Mouse (Mus musculus) limb, embryonic 12.5 days (tissue): ENCODE results near the gene Mphosph6. TPM values are rescaled to one million over a fixed set of nuclear protein-coding genes. Genes with fewer than 3 reads are reported as not detected.

Experiments used
- ATAC-seq: fragments of 200-750 bp; cut with Nextera tagmentation; 2 replicates; pipeline ENCODE4 v1.8.0; 2017; ENCODE audit warnings: low read depth, moderate TSS enrichment; ENCODE audit not compliant: insufficient number of reproducible peaks, insufficient read depth, low FRiP score, low TSS enrichment
- H3K27ac ChIP-seq: fragments of 300-500 bp; sonication (generic); 2 replicates; pipeline ENCODE4 v1.5.1; 2016; ENCODE audit warnings: mild to moderate bottlenecking, moderate library complexity
- H3K27me3 ChIP-seq: fragments of 300-500 bp; sonication (generic); 2 replicates; pipeline ENCODE4 v1.6.1; 2016; ENCODE audit warnings: mild to moderate bottlenecking, moderate library complexity
- H3K36me3 ChIP-seq: fragments of 300-500 bp; sonication (generic); 2 replicates; pipeline ENCODE4 v1.6.1; 2016; ENCODE audit warnings: mild to moderate bottlenecking, moderate library complexity
- H3K4me1 ChIP-seq: fragments of 300-500 bp; sonication (generic); replicated peaks from 2 replicates; pipeline ENCODE4 v1.6.1; 2016
- H3K4me2 ChIP-seq: fragments of 300-500 bp; sonication (generic); 2 replicates; pipeline ENCODE4 v1.6.1; 2016; ENCODE audit warnings: mild to moderate bottlenecking, moderate library complexity
- H3K4me3 ChIP-seq: fragments of 300-500 bp; sonication (generic); replicated peaks from 2 replicates; pipeline ENCODE4 v1.5.1; 2016; ENCODE audit warnings: mild to moderate bottlenecking
- H3K9ac ChIP-seq: fragments of 300-500 bp; sonication (generic); replicated peaks from 2 replicates; pipeline ENCODE4 v1.6.1; 2016; ENCODE audit warnings: mild to moderate bottlenecking, moderate library complexity
- H3K9me3 ChIP-seq: fragments of 300-500 bp; sonication (generic); 2 replicates; pipeline ENCODE4 v1.6.1; 2016; ENCODE audit warnings: mild to moderate bottlenecking, moderate library complexity
- WGBS: fragments of 180-500 bp; shearing (Covaris S2); methylation state at CpG from one replicate; pipeline ENCODE4 v1.1.7; 2016; 5-methylcytosine and 5-hydroxymethylcytosine counted together
- polyA plus RNA-seq: library from polyadenylated mRNA; unstranded; fragments of >200 nt; fragmentation: Nextera tagmentation; extraction: Ambion mirVana; gene quantifications from 2 replicates; pipeline ENCODE4 v1.2.1, GENCODE M21; 2016

Gene Mphosph6
- 56.2 and 61.9 TPM in 2 replicates for polyA plus RNA-seq

GRCm38 (mm10) chr8:117801443-117802298 is at the start of gene Mphosph6:
Mphosph6 (minus strand) TSS chr8:117801943.
- WGBS, result under 1% methylated on average over 65 of the region's 65 CpGs

GRCm38 (mm10) chr8:117850420-117850819 is 48.7 kb upstream of the Mphosph6 start:
- H3K9me3 ChIP-seq, result no peaks in the 10 kb centered on the region
- H3K4me1 ChIP-seq, result peaks cover 11% of the 10 kb centered on the region; the same call in 1 of the 2 replicates
- H3K27me3 ChIP-seq, result 0 out of 2 replicates have a peak, but pooled peaks cover 6% of the 10 kb centered on the region
- H3K27ac ChIP-seq, result no peak overlapping the region
- no peak overlapping the region for H3K4me3 ChIP-seq
- 82% methylated on average over 10 of the region's 10 CpGs for WGBS
- ATAC-seq, result no peak
- no peak overlapping the region for H3K9ac ChIP-seq
- no peaks in the 10 kb centered on the region for H3K36me3 ChIP-seq
- no peak overlapping the region for H3K4me2 ChIP-seq

More at GRCm38 (mm10) chr8:117801443-117802298, at the start of gene Mphosph6:
- Histone ChIP-seq H3K4me3 (peak within 1 kb of the TSS; percentile 62), H3K9me3 (no peaks in the 10 kb centered on the region), H3K9ac (peak within 1 kb of the TSS; percentile 85), H3K27ac (peak within 1 kb of the TSS; percentile 88), H3K4me1 (peaks cover 23% of the 10 kb centered on the region), H3K4me2 (peak within 1 kb of the TSS; percentile 68), H3K36me3 (peaks cover 29% of the 10 kb centered on the region), H3K27me3 (no peaks in the 10 kb centered on the region)
- peak; percentile 98 for ATAC-seq

DNA sequence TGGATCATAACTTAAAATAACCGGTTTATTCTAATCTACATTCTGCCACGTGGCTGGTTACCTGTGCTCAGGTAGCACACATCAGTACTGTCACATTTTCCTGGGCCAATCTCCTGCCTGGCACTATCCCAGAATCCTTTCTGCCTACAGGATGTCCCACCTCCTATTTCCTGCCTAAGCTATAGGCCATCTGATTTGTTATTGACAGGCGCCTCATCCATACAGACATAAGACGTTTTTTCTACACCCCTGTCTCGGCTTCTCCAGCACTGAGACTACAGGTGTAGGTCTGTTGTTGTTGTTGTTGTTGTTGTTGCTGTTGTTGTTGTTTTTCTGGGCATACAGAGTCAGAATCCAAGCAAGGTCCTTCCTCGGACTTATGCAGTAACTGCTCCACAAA is 46.1 kb upstream of the Mphosph6 start:
- no peak for ATAC-seq
- Histone ChIP-seq H3K4me2 (no peak overlapping the region), H3K36me3 (no peaks in the 10 kb centered on the region), H3K4me3 (no peak overlapping the region), H3K9me3 (peaks cover 3% of the 10 kb centered on the region; the same call in 1 of the 2 replicates), H3K27ac (no peak overlapping the region), H3K27me3 (0 out of 2 replicates have a peak, but pooled peaks cover 6% of the 10 kb centered on the region), H3K4me1 (peaks cover 7% of the 10 kb centered on the region; the same call in 1 of the 2 replicates), H3K9ac (no peak overlapping the region)
- WGBS, result 92% methylated on average over 6 of the region's 6 CpGs

GRCm38 (mm10) chr8:117843694-117844093 is 42.0 kb upstream of the Mphosph6 start:
- ATAC-seq, result no peak
- Histone ChIP-seq H3K27me3 (no peaks in the 10 kb centered on the region), H3K9me3 (peaks cover 3% of the 10 kb centered on the region; the same call in 1 of the 2 replicates), H3K9ac (no peak overlapping the region), H3K27ac (no peak overlapping the region), H3K4me2 (no peak overlapping the region), H3K4me1 (no peaks in the 10 kb centered on the region; the same call in 1 of the 2 replicates), H3K4me3 (no peak overlapping the region), H3K36me3 (no peaks in the 10 kb centered on the region)
- 87% methylated on average over 8 of the region's 8 CpGs for WGBS

GRCm38 (mm10) chr8:117813524-117813923 is 11.8 kb upstream of the Mphosph6 start:
- H3K27ac ChIP-seq, result no peak overlapping the region
- peaks cover 4% of the 10 kb centered on the region for H3K4me1 ChIP-seq
- H3K27me3 ChIP-seq, result no peaks in the 10 kb centered on the region
- no peaks in the 10 kb centered on the region for H3K36me3 ChIP-seq
- WGBS, result 44% methylated on average over 4 of the region's 4 CpGs
- H3K4me3 ChIP-seq, result no peak overlapping the region
- no peak for ATAC-seq
- no peaks in the 10 kb centered on the region for H3K9me3 ChIP-seq
- H3K9ac ChIP-seq, result no peak overlapping the region
- no peak overlapping the region for H3K4me2 ChIP-seq

GRCm38 (mm10) chr8:117810676-117811075 is 8.9 kb upstream of the Mphosph6 start:
- H3K4me2 ChIP-seq, result no peak overlapping the region
- H3K4me3 ChIP-seq, result no peak overlapping the region
- H3K27ac ChIP-seq, result no peak overlapping the region
- H3K27me3 ChIP-seq, result no peaks in the 10 kb centered on the region
- no peak for ATAC-seq
- H3K36me3 ChIP-seq, result no peaks in the 10 kb centered on the region
- H3K9me3 ChIP-seq, result no peaks in the 10 kb centered on the region
- WGBS, result 83% methylated on average over 2 of the region's 2 CpGs
- no peak overlapping the region for H3K9ac ChIP-seq
- H3K4me1 ChIP-seq, result peaks cover 4% of the 10 kb centered on the region

DNA sequence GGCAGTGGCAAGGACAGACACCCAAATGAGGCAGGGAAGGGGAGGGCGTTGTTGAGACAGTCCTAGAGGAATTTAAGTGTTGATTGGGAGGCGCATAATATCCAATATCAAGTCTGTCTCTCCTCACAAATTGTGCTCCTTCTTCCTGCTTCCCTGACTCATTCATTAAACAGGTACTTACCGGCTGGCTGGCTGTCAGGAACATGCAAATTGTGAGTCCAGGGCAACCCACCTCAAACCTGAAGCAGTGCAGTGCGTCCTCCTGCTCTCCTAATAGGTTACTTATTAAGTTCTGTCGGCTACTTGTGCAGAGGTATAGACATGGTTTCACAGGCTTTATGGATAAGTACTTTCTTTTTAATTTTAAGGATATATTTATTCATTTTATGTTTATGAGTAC is 3.7 kb upstream of the Mphosph6 start:
- H3K9me3 ChIP-seq, result no peaks in the 10 kb centered on the region
- H3K36me3 ChIP-seq, result no peaks in the 10 kb centered on the region
- H3K9ac ChIP-seq, result no peak overlapping the region
- ATAC-seq, result no peak
- 67% methylated on average over 5 of the region's 5 CpGs for WGBS
- H3K4me2 ChIP-seq, result no peak overlapping the region
- H3K27ac ChIP-seq, result no peak overlapping the region
- H3K4me1 ChIP-seq, result peaks cover 13% of the 10 kb centered on the region
- H3K4me3 ChIP-seq, result no peak overlapping the region
- H3K27me3 ChIP-seq, result no peaks in the 10 kb centered on the region

DNA sequence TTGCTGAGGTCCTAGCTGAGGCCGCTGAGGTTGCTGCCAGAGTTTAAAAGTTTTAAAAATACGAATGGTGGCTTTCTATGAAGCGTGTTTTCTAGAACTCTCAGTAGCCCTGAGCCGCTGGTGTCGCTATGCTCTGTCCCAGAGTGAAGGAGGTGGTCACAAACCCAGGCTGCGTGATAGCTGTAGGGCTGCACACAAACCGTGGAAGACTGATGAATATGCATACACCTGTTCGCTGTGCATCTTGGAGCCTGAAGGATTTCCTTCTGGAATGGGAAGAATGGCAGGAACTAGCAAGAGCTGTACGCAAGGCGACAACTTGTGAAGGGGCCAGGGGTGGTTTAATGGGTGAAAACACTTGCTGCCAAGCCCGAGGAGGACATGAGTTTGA is 551 bp upstream of the Mphosph6 start:
- peak; percentile 59 for ATAC-seq
- no peaks in the 10 kb centered on the region for H3K9me3 ChIP-seq
- peak overlapping the region; percentile 62 for H3K4me3 ChIP-seq
- H3K27ac ChIP-seq, result peak overlapping the region; percentile 75
- H3K9ac ChIP-seq, result peak overlapping the region; percentile 35
- H3K4me1 ChIP-seq, result peaks cover 23% of the 10 kb centered on the region
- H3K36me3 ChIP-seq, result peaks cover 23% of the 10 kb centered on the region
- no peaks in the 10 kb centered on the region for H3K27me3 ChIP-seq
- H3K4me2 ChIP-seq, result peak overlapping the region; percentile 68
- WGBS, result 3% methylated on average over 11 of the region's 11 CpGs

DNA sequence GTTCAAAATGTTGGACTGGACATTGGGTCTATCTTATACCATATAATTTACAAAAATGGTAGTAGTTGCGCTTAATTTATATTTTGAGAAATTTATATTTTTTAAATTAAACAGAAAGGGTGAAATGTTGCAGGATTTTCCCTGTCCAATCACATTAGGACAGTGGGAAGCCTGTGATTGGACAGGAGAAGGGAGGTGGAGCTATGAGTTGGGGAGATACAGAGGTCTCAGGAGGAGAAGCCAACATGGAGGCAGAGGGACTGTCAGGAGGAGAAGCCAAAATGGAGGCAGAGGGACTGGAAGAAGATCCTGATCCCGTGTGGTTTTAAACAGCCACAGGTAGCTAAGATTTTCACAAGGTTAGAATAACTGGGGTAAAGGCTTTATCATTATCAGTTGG is 3.7 kb downstream of the Mphosph6 start:
- peaks cover 64% of the 10 kb centered on the region for H3K36me3 ChIP-seq
- H3K4me3 ChIP-seq, result no peak overlapping the region
- H3K27ac ChIP-seq, result no peak overlapping the region
- no peaks in the 10 kb centered on the region for H3K9me3 ChIP-seq
- no peak overlapping the region for H3K4me2 ChIP-seq
- no peak for ATAC-seq
- 88% methylated on average over 2 of the region's 2 CpGs for WGBS
- H3K9ac ChIP-seq, result no peak overlapping the region
- peaks cover 39% of the 10 kb centered on the region for H3K4me1 ChIP-seq
- no peaks in the 10 kb centered on the region for H3K27me3 ChIP-seq

DNA sequence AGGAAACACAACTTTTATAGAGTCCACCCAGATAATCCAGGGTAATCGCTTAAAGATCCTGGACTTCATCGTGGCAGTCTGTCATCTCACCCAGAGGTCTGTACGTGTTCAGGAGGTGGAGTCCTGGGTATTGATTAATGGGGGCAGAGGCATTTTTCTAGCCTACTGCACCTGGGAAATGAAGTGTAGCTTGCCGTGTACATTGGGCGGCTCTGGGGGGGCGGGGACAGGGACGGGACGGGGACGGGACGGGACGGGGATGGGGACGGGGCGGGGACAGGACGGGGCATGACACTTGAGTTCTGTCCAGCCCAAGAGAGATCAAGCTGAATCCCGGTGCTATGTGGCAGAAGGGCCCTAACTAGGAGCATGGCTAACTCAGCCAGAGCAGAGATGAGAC is 5.3 kb downstream of the Mphosph6 start:
- Histone ChIP-seq H3K4me3 (no peak overlapping the region), H3K9ac (no peak overlapping the region), H3K4me1 (peaks cover 33% of the 10 kb centered on the region), H3K4me2 (no peak overlapping the region), H3K27me3 (no peaks in the 10 kb centered on the region), H3K36me3 (peaks cover 80% of the 10 kb centered on the region), H3K27ac (no peak overlapping the region), H3K9me3 (no peaks in the 10 kb centered on the region)
- ATAC-seq, result no peak
- WGBS, result 87% methylated on average over 15 of the region's 15 CpGs

GRCm38 (mm10) chr8:117794581-117794980 is 7.2 kb downstream of the Mphosph6 start:
- no peak overlapping the region for H3K27ac ChIP-seq
- H3K36me3 ChIP-seq, result peaks cover 99% of the 10 kb centered on the region
- no peak for ATAC-seq
- peaks cover 18% of the 10 kb centered on the region for H3K4me1 ChIP-seq
- no peak overlapping the region for H3K9ac ChIP-seq
- no peak overlapping the region for H3K4me3 ChIP-seq
- 84% methylated on average over 10 of the region's 10 CpGs for WGBS
- H3K4me2 ChIP-seq, result no peak overlapping the region
- no peaks in the 10 kb centered on the region for H3K9me3 ChIP-seq
- H3K27me3 ChIP-seq, result no peaks in the 10 kb centered on the region
